Mouse (Mus musculus) common myeloid progenitor, adult 5-6 weeks (primary cell): ENCODE data around the gene Tfg. TPM values are rescaled to one million over a fixed set of nuclear protein-coding genes. Genes with fewer than 3 reads are reported as not detected.

Experiments
- ATAC-seq: replicated peaks from 2 replicates; pipeline ENCODE4 v1.8.0; 2016; ENCODE audit warnings: low read depth, mild to moderate bottlenecking, moderate TSS enrichment, inconsistent platforms; ENCODE audit not compliant: poor library complexity, severe bottlenecking
- total RNA-seq: library from RNA; stranded (forward); fragments of 200-1000, 187-1606 nt; gene quantifications from 2 replicates; pipeline ENCODE4 v1.2.3, GENCODE M21; 2017

Gene Tfg
- 45.4 and 66.8 TPM in 2 replicates for total RNA-seq

DNA sequence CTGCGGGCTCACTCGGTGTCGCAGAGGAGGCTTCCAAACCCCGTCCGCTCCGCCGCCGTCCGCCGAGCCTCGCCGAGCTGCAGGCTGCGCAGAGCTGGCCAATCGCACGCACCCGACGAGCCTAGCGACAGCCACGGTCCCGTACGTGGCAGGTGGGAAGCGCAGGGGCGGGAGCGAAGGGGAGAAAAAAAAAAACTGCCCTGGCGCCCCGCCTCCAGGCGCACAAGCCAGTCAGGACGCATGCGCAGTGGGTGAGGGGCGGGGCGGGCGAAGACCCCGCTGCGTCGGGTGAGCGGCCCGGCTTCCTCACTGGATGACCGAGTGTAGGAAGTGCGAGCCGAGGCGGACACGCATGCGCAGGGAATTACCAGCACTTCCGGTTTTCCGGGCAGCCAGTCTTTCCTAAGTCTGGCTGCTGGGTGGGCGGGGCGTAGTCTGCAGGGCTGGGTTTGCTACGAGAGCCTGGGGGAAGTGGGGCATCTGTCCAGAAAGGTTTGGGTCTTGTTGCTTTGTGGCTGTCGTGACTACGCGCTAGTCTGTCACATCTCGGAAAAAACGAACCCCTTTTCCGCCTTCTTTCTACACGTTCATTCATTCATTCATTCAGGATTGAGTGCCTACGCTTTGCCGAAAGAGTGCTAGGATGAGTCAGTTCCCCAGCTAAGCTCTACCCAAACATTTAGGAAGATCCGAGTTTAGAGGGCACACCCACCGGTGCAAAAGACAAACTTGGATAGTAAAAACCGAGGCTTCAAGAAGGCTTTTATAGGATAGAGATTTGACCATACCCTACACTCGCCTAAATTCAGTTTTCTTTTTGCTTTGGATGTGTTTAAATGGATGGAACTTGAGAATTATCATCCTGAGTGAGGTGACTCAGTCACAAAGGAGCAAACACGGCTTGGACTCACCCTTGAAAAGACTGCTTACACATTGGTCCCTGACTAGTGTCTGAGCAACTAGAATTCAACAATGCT is at the start of gene Tfg:
Gene Tfg (minus strand): TSS at position 227 of the 977 bp plus-strand sequence.
- ATAC-seq, result peak; percentile 86

DNA sequence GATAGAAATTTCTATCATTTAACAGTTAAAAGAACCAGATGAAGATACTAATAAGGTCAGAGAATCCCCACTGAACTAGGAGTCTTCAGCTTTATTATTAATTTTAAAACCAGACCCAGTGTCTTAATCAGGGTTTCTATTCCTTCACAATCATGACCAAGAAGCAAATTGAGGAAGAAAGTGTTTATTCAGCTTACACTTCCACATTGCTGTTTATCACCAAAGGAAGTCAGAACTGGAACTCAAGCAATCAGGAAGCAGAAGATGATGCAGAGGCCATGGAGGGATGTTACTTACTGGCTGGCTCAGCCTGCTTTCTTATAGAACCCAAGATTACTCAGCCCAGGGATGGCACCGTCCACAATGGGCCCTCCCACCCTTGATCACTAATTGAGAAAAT is 11.8 kb upstream of the Tfg start:
- no peak for ATAC-seq

DNA sequence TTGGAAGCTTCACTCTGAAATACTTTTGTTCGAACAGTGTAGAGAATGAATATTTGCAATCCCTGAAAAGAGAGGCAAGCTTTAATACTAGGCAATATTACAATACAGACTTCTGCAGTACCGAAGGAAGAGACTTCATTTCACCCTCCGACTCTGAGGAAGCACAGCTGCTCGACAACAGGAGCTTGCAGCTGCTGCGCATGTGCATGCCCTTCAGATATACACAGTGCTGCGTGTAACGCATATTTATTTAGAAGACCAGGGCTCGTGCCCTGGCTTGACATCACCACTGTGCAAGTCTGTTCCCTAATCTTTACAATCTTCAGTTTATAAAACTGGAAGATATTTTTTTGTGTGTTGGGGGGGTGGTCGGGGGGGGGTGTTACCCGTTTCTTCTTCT is 7.7 kb upstream of the Tfg start:
- ATAC-seq, result no peak

DNA sequence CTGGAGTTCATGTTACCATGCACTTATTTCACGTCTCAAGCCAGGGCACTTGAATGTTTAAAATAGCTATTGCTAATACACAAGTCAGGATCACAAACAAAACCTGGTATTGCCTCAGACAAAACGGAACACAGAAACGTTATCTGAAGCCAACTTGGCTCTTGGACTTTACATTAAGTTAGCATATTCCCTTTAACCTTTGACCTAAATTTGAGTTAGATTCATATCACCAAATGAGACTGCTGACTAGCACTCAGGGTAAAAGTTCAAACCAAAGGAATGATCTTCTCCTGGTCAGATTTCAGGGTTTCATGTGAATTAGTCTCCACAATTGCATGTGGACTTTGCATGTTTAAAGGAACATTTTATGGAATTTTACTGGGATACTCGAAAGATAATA is 5.1 kb upstream of the Tfg start:
- ATAC-seq, result no peak

DNA sequence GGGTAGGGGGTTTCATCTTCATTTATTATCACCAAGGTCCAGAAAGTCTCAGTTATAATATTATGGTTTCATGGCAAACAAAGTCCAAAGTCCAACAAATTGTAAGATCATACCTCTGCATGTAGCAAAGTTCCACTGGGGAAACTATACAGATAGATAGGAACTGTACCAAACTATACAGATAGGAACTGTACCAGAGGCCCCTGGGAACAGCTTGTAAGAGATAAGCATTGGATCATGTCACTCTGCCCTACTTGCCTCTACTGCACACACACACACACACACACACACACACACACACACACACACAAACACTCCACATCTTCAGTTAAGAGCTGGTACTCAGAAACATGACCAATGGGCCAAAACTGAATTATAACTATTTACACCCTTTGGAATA is 1.8 kb upstream of the Tfg start:
- ATAC-seq, result no peak

DNA sequence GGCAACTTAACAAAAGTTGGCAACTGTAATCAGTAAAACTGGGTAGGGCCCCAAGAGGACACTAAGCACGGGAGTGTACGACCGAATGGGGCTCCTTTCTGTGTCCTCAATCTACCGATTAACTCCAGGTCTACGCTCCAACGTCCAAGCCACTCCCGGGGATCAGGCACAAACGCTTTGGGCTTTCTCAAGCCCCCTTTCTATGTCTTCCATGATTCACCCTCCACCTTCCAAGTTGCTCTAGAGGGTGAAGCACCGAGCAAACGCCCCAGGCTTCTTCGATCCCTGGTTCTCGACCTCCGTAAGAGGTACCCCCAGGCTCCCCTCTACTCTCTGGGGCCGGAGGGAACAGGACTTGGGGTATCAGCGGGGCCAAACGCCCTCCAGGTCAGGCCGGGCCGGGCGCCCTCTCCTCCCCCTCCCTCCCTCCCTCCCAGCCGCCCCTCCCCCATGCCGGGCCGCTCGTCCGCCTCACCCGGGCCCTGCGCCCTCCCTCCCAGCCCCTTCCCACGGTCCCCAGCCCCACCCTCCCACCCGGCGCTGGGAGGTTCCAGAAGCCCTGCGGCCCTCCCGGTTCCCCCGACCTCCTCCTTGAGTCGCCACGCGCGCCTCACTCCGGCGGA is 582 bp downstream of the Tfg start:
- no peak for ATAC-seq

DNA sequence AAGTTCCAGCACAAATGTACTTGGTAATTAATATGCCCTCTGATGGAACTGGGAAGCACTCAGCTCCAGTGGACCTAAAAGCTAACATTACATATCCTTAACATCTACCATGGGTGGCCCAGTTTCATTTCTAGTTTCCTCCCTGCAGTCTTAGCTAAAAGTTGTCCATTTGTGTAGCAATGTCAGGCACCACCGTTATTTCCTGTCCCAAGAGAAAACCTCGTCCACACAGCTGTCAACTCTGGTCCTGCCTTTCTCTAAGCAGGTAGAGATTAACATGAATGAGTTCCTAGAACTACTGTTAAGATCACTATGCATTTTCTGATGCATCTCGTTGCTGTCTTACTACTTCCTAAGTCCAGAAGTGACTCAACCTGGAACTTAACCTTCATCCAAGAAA is 1.6 kb downstream of the Tfg start:
- no peak for ATAC-seq

DNA sequence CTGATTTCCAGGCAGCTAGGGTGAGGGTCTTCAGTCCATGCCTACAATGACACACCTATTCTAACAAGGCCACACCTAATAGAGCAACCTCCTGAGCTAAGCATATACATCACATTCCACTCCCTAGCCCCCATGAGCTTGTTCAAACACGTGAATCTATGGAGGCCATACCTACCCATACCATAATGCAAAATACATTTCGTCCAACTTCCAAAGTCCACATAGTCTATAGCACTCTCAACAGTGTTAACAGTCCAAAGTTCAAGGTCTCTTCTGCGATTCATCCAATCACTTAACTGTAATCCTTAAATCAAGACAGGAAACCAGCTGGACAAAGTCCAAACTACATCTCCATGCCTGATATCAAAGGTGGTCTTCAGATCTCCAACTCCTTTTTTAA is 7.2 kb downstream of the Tfg start:
- no peak for ATAC-seq

DNA sequence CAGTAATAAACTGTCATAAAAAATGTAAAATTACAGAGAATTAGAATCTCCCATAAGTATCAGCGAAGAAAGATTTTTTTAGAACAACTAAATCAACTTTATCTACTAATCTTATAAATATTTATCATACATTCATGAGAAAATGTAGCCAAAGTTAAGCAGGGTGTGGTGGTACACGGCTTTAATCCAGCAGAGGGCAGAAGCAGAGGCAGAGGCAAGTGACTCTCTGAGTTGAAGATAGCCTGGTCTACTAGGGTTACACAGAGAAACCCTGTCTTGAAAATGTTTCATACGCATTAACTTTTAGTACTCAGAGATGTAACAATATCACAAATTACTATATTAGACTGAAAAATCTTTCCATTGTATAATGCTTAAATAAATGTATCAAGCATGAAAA is 11.5 kb downstream of the Tfg start:
- no peak for ATAC-seq

DNA sequence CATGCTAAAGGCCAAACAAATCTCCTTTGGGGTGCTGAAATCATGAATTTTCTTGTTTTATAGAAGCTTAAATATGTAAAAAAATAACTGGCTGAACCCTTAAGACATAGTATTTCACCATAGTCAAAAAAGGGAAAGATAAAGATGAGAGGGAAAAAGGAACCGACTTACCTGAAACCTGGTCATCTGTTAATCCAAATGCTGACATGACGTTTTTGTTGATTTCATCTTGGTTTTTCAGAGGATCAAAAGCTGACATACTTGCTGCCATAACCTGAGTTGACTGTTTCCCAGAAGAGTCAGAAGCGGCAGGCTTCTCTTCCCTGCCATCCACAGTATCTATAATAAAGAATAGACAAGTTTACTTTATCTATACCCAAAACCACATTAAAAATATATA is 16.4 kb downstream of the Tfg start:
- ATAC-seq, result no peak

DNA sequence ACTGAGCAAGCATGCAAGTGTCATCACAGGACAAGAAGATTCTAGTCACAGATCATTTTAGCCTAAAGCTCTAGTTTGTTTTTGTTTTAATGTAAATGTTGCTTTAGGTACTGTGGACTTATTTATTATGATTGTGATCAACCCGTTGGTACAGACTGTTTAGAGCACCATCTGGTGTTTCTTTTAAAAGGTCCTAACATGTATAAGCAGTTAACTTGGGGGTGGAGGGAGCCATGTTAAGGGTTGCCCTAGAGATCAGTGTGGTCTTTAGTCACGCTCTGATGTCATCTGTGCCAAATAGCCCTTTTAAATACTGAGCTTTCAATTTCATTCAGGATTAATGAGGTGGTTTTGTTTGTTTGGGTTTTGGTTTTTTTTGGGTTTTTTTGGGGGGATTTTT is 20.8 kb downstream of the Tfg start:
- no peak for ATAC-seq

DNA sequence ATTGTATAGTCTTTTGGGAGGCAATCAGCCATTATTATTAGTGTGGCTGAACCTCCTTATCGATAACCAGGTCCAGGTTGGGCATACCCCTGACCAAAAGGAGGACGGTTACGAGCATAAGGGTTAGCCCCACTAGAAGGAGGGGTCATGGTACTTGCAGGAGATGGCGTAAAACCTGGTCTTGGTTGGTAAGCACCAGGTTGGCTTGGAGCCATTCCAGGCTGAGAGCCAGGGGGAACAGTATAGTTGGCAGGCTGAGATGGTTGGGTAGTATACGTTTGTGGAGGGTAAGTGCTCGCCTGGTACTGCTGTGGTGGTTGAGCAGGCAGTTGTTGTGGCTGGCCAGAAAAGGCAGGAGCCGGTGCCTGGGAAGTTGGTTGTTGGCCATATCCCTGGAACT is 26.5 kb downstream of the Tfg start:
- no peak for ATAC-seq

DNA sequence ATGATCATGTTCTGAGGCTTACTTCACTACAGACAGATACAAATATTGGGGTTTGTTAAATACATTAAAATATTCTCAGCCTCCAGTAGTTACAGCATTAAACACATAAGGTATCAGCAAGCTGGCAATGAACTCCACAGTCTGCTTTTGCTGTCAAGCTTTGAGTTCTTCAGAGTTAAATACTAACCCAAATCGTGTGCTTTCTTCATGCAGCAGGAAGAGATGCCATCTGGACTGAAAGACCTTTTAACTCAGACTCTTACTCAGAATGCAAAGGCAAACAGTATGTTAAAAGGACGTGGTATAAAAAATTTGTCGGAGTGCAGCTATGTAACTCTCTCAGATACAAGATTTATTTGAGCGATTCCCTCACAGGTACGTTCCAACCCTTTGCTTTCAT is 30.5 kb downstream of the Tfg start:
- no peak for ATAC-seq

DNA sequence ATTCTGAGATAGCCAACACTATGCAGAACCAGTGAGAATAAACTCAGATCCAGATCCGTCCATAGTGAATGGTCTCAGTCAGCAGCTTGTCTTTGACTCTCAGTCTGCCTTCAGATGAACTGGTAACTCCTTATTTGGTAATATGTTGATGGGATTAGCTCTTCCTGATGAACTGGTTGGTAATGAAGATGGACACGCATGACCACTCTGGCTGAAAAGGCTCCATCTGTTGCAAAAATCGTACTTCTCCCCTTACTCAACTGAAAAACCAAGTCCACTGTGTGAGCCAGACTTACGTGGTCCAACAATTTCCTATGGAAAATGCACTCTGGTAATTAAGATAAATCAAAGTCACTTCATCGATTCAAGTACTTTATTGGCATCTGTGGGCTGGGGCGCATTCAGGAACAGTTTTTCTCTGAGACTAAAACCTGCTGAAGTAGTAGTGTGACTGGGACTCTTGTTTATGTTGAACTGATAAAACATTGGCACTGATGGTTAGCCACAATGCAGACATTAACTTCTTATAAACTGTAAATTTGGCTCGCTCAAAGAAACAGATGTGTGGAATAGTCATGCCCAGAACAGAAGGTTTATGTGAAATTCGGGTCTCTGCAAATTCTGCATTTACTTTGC is 36.1 kb downstream of the Tfg start:
- ATAC-seq, result no peak

DNA sequence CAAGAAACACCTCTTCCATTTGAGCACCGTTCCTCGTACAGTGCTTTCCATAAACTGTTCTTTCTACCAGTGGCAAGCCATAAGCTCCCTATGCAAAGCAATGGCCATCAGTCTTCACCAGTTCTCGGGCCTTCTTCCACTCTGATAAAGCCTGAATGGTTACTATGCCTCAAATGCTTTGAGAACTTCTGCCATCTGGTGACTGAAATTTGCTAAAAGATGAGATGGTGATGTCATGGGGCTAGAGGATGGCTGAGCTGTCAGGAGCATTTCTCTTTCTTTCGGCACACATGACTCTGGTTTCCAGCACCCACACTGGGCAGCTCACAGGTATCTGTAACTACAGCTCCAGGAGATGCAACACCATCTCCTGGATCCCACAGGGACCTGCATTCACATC is 40.1 kb downstream of the Tfg start:
- ATAC-seq, result no peak

DNA sequence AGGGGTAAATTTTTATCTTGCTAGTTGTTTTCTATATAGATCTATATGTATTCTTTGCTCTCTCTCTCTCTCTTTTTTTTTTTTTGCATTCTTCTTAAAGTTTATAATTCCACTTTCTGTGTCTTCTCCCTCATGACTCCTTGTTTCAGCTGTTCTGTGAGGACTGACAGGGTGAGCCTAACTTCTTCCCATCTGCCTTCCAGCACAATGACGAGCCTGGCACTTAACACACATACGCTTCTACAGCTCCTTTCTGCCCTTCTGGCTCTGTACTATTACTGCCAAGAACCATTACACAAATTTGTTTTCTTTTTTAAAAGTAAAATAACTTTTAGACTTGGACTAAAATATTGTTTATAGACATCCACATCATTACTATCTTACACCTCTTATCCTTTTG is 43.8 kb downstream of the Tfg start:
- ATAC-seq, result no peak

DNA sequence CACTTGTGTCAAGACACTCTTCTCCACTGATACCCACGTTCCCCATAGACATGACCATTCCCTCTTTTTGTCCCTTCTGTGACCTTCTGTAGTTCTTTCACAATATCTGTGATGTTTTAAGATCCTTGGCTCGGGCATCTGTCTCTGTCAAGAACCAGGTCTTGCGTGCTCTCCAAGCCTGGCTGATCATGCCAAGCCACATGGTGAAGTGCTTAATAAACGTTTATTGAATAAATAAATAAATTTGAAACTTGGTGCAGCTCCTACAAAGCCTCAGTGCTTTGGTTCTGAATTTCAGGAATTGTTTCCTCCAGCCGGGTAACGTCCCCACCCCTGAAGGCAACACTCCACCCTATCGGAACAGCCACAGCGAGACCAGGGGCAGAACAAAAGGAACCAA is 46.3 kb downstream of the Tfg start:
- no peak for ATAC-seq

DNA sequence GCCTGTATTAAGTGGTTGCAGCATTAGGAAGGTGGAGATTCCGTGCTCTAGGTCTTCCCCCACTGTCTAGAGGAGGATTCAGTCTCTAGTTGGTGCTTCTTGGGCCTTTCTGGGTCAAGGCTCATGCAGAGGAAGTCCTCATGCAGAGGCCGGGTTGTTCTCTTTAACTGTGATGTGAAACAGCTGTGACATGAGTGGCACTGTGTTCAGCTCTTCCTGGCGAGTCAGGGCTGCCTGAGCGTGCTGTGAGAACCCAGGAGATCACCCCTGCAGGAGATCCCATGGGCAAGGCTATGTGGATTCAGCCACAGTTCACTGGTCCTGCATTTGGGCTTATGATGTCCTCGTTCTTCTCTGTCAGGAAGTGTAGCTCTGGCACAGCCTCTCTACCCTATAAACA is 47.7 kb downstream of the Tfg start:
- ATAC-seq, result no peak

DNA sequence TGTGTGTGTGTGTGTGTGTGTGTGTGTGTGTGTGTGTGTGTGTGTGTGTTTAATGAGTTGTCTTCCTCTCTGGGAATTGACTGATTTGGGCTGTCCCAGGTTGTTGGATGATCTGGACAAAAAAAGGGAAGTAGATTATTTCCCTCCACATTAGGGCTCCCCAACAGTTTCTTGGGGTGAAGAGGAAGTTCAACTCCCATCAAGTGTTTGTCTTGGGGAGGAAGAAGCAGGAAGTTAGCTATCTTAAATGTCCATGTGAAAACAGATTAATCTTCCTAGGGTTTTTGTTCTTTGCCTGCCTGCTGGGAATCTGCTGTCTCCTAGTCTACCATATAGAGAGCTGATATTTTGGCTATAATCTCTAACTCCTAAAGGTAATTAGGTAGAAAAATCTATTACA is 58.4 kb downstream of the Tfg start:
- ATAC-seq, result peak; percentile 91

DNA sequence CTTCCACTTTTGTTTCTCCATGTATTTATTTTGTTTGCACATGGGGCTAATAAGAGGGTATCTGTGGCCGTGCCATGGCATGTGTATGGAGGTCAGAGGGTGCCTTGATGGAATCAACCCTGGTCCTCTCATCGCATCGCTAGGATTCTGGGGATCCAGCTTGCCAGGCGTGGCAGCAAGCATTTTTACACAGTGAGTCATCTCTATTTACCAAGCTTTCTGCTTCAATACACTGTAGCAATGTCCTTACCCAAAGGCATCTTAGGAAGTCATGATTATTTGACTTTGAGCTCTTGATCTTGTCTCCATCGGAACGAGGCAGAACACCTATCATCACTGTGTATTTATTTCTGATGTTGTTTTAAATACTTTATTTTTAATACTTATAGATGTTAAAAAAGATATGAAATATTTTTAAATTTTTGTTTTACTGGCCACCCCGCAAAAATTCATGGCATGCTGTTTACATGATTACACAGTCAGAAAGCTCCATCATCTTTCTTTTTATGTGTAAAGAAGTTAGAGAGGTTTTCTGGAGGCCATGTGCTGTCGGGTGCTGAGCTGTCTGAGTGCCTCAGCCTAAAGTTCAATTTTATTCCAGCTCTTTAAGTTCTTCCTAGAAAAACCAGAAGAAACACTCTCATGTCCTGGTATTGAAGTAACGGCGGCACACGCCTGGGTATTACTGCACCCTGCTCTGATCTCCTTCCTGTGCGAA is 61.9 kb downstream of the Tfg start:
- ATAC-seq, result no peak
